Mouse (Mus musculus) ovary, postnatal 10 days (tissue): ENCODE results near the gene Arid1b.
"Not testable (repeated sequence)": the region's sequence is repeated elsewhere in the genome, so short reads cannot be mapped to it uniquely, and the experiment has no call there.

Experiments
- DNase-seq: peaks from one replicate; pipeline ENCODE4 v3.0.0; 2022; ENCODE audit warnings: low spot score

Gene Arid1b

DNA sequence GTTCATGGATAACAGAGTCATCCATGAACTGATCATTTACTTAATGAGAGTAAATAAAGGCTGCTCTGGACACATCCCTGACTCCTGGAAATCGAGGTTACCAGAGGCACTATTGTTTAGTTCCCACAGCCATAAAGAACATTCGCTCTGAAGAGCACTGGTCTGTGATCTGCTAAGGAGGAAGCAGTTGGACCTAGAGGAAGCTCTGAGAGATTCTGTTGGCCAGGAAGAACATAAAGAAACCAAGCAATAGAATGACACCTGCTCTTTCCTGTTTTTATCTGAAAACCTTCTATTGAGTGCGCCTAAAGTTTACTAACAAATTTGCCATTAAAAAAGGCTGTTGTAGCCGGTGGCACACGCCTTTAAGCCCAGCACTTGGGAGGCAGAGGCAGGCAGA is 94.7 kb downstream of the Arid1b start:
- DNase-seq, result no peak

DNA sequence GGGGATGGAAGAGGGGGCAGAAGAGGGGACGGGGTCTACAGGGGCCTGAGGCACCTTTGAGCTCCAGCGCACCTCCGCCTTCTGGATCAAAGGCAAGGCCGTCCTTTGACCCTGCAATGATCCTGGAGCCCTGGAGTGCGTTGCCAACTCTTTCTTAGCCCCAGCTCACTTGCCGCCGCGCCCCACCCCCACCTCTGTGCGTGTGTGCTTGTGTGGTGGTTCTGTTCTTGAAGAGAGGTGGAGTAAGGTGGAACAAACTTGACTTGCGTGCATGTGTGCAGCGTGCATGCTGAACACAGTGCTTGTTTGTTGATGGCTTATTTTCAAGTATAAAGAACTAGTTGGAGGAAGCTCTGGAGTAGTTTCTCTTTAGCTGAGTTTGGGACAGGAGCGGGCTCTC is 95.4 kb downstream of the Arid1b start:
- DNase-seq, result no peak

DNA sequence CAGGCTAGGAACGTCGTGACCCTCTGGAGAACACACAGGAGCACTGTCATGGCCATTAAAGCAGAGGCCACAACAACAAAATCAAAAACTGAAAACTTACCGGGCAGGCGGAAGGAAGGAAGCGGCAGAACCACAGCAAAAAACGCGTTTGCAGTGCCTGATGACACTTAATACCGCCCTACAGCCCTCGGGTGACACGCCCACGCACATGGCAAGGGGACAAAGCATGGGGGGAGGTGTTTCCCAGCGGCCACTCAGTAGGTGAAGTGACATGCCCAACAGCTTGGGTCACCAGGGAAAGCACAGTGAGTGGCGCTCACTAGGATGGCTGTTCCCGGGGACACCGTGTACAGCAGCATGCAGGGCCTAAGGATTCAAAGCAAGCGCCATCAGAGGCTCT is 97.4 kb downstream of the Arid1b start:
- no peak for DNase-seq

DNA sequence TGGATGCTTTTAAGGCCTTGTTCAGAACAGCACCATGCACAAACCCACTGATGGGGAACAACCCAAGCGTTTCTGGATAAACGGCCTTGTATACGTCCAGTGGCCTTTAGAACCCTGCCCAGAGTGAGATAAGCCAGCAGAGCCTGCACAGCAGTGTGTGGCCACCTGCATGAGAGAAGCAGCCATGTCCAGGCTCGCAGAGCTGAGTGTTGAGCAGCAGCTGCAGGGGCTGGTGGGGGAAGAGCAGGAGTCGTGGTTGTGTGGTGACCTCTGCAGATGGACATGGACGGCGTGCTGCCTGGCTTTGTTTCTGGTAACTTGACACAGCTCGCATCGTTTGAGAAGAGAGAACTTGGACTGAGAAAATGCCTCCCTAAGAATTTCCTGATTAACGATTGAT is 97.8 kb downstream of the Arid1b start:
- no peak for DNase-seq

DNA sequence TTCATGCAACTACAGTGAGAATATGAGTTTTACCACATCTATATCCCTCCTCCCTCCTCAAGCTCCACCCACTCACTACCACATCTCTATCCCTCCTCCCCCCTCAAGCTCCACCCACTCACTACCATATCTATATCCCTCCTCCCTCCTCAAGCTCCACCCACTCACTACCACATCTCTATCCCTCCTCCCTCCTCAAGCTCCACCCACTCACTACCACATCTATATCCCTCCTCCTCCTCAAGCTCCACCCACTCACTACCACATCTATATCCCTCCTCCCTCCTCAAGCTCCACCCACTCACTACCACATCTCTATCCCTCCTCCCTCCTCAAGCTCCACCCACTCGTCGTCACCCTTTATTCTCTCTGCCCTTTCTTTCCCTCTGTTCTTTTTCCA is 99.2 kb downstream of the Arid1b start:
- not testable (repeated sequence) for DNase-seq

DNA sequence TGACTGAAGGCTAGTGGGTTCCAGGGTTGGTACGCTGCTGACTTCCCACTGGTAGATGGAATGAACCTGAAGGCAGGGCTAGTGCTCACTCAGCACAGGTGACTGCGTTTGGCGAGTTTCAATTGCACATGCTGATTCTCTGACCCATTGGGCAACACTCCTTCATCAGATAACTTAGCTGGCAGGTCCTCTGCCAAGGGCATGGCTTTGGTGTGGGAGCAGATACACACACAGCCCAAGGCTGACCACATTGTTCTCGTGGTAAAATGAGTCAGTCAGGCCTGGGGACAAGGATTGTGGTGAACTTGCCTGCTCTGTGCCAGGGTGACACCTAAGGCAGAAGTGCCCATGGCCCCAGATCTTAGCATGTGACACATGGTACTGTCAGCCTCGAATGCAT is 100.5 kb downstream of the Arid1b start:
- no peak for DNase-seq

DNA sequence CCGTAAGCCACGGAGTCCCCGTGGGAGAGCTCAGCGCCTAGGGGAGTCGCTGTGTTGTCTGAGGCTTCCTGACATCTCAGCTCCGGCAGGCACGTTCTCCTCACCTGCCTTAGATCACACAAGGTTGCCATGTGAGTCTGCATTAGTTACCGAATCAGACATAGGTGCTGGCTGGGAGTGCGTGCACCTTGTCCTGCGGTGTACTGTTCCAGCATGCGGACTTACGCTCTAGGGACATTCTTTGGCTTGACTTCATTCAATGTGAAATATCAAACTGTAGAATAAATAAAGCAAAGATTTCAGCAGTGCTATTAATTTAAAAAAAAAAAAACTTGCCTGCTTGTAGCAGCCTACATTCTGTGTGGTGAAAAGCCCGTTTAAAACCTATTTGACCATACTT is 101.6 kb downstream of the Arid1b start:
- no peak for DNase-seq

DNA sequence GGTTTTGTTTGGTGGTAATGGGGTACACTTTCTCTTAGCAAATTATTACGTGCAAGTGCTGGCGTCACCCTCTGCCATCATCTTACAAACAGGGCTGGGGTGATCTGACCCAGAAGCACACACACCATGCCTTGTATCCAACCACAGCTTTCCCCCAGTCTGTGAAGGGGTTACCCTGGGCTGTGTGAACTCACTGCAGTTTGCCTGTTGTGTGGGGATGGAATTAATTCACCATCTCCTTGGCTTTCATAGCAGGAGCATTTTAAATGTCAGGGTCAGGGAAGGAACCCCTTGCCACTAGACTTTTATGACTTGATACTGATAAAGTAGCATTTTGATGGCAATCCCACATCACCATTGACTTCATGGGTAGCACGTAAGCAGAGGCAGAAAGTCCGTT is 102.9 kb downstream of the Arid1b start:
- no peak for DNase-seq

DNA sequence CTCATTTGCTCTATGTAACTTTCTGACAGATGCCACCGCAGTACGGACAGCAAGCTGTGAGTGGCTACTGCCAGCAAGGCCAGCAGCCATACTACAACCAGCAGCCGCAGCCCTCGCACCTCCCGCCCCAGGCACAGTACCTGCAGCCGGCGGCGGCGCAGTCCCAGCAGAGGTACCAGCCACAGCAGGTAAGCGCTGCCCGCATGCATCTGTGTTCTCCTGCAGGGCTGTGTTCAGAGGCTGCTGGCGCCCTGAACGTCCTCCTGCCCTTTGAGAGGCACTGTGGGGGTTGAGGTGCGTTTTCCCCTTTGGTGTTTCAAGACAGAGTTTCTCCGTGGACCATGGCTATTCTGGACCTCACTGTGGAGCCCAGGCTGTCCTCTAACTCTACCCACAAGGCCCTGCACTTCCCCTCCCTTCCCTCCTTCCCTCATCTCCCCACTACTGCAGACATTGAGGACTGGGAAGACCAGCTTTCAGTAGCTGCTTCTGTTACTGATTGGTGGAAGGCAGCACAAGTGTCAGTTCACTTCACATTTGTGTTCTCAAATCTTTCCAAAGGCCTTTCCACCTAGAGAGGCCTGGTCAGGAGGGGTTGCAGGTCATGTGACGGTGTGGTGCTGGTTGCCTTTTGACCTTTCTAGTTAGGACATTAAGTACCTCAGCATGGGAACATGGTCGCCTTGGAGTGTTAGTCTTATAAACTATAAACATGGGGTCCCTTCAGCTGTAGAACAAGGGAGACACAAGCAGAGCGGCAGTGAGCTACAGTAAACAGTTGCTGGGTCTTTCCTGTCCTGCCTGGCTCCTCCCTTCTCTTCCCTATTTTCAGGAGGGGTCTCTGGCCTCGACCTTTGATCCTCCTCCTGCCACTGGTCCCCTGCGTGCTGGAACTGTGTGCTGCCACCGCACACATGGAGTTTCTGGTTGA is 103.7 kb downstream of the Arid1b start:
- DNase-seq, result no peak

DNA sequence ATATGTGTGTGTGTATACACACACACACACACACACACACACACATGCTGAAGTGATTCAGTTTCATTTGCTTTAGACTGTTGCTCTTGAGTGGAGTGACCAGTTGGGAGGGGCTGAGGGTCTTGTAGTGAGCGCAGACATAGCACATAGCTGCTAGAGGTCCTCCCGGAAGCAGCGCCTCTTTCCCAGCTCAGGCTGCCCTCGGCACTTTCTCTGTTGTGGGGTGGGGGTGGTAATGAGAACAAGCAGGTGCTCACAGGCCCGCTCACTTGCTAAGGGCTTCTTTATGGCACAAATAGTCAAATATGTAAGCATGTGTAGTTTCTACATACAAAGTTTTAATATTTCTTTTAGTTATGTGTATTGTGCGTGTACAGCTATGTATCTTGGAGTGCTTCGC is 104.6 kb downstream of the Arid1b start:
- DNase-seq, result no peak

DNA sequence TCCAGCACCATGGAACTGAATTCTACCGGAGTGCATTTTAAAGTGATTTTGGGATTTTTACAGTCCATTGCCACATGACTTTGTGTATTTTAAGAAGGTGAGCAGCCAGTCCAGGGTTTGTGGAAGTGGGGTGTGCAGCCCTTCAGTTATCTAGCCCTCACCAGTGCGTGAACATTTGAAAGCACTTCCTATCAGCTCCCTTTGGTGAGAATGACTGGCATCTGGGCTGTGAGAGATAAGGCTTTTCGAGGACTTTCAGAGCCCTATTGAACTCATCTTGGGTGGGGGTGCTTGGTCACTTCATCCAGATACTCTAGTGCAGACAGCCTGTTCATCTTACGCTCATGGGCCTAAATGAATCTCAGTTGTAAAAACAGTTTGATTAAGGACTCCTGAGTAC is 105.1 kb downstream of the Arid1b start:
- DNase-seq, result no peak

DNA sequence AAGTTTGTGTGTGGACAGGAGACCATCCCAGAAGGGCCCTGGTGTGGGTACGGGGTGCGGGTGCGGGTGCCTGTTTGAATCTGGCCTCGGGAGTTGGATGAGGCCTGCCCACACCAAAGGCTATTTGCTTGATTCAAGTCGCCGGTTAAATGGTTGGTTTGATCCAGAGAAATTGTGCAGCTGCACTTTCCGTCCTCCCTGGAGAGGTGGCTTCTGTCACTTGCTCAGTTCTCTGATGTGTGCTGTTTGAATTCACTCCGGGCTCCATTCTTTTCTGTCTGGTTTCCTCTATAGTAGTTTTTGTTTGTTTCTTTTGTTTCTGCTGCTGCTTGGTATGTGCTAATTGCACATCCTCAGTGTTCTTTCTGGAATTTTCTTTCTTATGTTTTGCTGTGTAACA is 107.0 kb downstream of the Arid1b start:
- DNase-seq, result no peak

DNA sequence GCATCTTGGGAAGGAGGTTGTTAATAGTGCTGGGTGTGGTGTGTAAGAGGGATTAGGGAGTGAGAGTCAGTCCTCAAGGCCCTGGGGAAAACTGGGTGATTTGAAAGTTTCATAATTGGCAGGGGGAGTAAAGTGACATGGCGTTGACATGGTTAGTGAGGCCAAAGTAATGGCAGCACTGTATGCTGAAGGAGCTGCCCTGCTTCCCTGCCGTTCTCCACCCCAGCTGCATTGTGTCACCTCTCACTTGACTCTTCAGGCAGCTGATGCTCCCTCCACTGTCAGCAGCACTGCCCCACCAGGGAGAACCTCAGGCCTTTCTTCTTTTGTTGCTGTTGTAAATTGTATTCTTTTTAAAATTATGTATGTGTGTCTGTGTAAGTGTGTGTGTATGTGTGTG is 107.8 kb downstream of the Arid1b start:
- no peak for DNase-seq

DNA sequence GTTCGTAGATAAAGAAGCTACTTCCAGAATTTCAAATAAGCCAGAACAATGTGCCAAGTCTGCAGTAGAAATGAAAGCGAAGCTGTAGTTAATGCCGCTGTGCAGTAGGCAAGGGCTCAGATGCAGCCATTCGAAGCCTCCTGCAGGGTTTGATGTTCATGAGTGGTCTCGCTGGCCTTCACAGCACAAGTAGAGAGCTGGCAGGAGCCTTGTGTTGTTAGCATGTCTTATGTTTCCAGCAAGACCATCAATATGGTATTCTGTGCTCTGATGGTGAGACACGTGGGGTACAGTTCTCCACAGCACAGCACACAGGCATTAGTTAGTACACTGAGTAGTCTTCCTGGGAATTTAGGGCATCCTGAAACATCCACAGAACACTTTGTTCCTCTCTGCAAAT is 111.6 kb downstream of the Arid1b start:
- DNase-seq, result no peak

DNA sequence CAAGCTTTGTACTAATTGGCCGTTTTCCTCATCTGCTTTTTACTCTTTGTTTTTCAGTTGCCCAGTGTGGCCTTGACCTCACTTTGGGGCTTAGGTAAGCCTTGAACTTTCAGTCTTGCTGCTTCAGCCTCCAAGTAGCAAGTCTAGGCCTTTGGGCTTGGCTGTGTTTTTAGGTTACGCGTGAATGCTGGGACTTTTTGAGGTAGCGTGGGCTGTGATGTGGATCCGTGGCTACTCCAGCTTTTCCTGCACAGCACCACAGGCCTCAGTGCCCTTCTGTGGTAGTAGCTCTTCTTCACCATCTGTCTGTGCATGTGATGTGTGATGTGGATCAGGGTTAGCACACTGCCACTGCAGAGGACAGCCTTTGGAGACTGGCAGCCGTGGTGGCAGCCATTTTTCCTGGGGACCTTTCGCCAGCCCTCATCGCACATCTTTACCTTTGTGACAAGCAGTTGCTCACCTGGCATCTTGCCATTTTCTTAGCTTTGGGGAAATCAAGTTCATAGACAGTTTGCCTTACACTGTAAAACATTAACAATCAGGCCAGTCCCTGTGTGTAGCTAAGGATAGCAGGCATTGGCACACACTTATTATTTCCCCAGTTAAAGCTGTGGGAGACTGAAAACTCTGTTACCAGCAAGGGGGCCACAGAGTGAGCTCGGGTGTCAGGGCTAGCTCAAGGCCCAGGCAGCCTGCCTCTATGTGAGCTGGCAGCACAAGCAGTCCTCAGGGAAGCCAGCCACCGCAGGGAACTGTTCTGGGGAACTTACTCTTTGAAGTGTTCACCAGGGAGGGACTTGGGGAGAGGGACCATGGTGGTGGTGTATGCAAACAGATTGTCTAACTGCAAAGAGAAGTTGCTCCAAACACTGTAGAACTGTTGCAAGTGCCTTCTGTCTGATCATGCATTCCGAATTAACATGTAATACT is 112.4 kb downstream of the Arid1b start:
- DNase-seq, result no peak

DNA sequence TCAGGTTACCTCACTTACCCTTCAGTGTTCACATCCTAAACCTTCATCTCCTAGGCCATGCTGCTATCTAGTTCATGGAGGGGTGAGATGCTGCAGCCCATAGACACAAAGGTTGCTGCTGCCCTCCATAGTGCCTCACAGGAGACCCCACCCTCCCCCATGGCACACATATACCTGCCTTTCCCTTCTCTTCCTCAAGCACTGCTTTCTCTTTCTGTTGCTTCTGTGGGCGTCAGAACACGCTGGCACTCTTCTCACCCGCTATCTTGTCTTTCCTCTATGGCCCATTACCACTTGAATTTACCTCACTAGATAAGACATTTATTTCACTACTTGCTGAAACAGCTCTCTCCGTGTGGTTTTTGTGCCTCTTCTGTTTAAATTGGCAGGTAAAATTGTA is 113.4 kb downstream of the Arid1b start:
- DNase-seq, result no peak

DNA sequence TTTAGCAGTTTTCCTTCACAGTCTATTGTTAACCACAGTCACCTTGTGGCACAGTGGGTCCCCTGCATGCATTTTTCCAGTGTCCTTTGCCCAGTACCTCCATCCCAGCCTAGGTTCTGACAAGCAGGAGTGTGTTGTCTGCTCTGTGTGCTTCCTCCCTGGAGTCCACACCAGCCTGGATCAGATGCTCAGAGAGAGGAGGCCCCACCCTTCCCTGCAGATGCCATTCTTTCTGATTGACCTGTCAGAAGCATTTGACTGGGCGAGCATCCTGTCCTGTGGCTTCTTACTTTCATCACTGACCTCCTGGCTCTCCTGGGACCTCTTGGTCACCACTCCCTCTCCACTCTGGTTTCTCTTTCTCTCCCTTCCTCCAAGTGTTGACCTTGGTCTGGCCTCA is 113.9 kb downstream of the Arid1b start:
- DNase-seq, result no peak

DNA sequence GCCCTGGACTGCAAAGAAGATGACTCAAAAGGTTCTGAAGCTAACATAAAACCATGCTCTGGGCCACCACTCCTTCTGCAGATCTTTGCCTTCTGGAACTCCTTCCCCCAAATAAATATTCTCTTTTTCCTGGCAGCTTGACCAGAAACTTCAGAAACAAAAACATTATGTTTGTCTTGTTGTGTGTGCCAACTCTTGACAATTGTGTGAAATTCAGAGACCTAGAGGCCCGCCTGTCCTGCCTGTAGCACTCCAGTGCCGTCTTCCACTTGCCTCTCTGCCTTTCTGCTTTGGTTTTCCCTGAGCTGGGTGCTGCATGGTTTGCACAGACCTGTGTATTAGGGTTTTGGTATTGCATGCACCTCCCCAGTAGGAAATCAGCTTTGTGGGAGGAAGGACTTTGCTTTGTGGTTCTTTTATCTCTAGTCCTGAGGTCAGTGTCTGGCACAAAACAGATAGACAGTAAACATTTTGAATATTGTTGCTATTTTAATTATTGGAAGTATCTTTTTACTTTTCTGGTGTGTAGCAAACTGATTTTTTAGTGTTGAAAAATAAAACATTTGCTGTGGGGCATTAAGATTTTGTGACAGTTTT is 114.5 kb downstream of the Arid1b start:
- DNase-seq, result no peak

DNA sequence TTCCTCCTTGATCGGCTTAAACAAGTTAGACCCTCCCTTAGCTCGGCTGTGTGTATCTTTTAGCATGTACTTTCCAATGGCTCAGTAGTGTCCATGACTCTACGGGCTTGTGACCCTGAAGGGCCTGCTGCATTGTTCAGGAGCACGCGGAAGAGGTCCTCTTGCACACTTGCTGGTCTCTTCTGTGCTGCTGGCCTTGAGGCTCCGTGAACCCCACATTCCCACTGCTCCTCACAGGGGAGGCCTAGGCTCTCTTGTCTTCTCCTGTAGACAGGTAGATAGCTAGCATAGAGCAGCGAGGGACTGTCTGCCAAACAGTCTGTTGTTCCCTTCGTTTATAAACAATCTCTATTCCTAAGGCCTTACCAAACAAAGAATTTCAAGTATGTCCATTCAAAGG is 115.2 kb downstream of the Arid1b start:
- DNase-seq, result no peak

DNA sequence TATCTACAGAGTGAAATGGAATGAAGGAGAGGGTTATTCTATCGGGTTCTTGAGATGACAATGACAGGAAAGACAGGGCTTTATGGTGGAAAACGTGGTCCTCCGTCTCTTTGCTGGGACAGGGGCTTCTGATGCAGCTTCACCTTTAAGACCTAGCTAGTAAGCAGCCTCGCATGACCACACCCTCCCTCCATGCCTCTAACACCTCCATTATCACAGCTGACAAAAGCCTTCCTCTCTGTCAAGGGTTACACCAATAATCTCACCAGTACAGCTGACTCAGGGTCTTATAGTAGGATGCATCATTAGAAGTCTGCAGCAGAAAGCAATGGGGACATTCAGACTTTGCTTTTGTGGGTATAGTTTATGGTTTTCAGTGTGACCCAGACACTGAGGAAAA is 116.0 kb downstream of the Arid1b start:
- no peak for DNase-seq

DNA sequence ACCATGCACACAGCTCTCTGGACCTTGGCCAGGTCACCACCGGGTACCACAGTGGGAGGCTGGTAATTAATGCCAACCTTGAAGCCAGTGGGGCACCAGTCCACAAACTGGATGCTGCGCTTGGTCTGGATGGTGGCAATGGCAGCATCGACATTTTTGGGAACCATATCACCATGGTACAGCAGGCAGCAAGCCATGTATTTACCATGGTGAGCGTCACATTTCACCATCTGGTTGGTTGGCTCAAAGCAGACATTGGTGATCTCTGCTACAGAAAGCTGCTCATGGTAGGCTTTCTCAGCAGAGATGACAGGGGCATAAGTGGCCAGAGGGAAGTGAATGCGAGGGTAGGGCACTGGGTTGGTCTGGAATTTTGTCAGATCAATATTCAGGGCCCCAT is 116.8 kb downstream of the Arid1b start:
- not testable (repeated sequence) for DNase-seq

DNA sequence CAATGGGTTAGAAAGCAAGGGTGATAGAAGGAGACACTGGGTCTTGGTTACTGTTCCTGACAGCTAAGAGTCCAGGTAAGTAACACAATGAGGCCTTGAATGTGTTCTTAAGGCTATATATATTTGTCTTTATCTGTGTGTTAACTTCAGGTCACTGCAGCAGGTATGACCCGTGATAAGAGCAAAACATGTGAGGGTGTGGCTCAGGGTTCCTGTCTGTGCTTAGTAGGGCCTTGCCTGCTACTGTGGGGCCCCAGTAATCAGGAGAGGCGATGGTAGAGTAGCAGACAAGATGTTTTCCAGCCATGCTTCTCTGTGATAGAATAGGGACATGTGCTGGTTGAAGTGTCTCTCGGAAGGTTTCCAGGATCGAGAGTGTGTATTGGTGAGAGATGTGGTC is 118.0 kb downstream of the Arid1b start:
- DNase-seq, result no peak

DNA sequence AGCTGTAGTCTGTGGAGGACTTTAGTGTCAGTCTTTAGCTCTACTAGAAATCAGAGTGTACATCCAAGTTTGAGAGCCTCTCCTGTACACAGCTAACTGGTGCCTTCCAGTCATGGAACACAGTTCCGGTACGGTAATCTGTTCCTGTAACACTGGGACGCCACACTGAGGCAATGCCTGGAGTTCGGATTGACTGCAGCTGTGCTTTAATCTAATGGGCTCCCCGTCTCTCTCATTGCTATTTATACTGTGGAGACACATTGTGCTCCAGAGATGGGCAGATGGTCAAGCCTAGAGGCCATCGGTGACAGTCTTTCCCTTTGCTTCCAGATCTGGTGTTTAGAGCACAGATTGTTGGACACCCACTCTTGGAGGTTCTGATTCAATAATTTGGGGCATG is 121.8 kb downstream of the Arid1b start:
- no peak for DNase-seq
